Mouse (Mus musculus) lung, embryonic 15.5 days (tissue): Measurements from ENCODE around the gene Slc12a8. TPM values are rescaled to one million over a fixed set of nuclear protein-coding genes. Genes with fewer than 3 reads are reported as not detected.

Source experiments
- ATAC-seq: fragments of 200-750 bp; cut with Nextera tagmentation; 2 replicates; pipeline ENCODE4 v1.8.0; 2017; ENCODE audit warnings: moderate number of reproducible peaks, borderline replicate concordance; ENCODE audit not compliant: low FRiP score, low TSS enrichment; ENCODE audit errors: extremely low read depth
- H3K27ac ChIP-seq: fragments of 300-500 bp; sonication (generic); 2 replicates; pipeline ENCODE4 v1.5.1; 2015; ENCODE audit warnings: moderate library complexity, mild to moderate bottlenecking, inconsistent platforms
- H3K27me3 ChIP-seq: fragments of 300-500 bp; sonication (generic); 2 replicates; pipeline ENCODE4 v1.6.1; 2015; ENCODE audit warnings: inconsistent platforms
- H3K36me3 ChIP-seq: fragments of 300-500 bp; sonication (generic); 2 replicates; pipeline ENCODE4 v1.6.1; 2015; ENCODE audit warnings: inconsistent platforms
- H3K4me1 ChIP-seq: fragments of 300-500 bp; sonication (generic); 2 replicates; pipeline ENCODE4 v1.6.1; 2015; ENCODE audit warnings: inconsistent platforms
- H3K4me2 ChIP-seq: fragments of 300-500 bp; sonication (generic); 2 replicates; pipeline ENCODE4 v1.6.1; 2015; ENCODE audit warnings: inconsistent platforms, mild to moderate bottlenecking, moderate library complexity
- H3K4me3 ChIP-seq: fragments of 300-500 bp; sonication (generic); 2 replicates; pipeline ENCODE4 v1.5.1; 2015; ENCODE audit warnings: mild to moderate bottlenecking, inconsistent platforms
- H3K9ac ChIP-seq: fragments of 300-500 bp; sonication (generic); 2 replicates; pipeline ENCODE4 v1.6.1; 2015; ENCODE audit warnings: inconsistent platforms
- H3K9me3 ChIP-seq: fragments of 300-500 bp; sonication (generic); 2 replicates; pipeline ENCODE4 v1.6.1; 2016; ENCODE audit warnings: inconsistent platforms
- WGBS: fragments of 180-500 bp; shearing (Covaris S2); methylation state at CpG from one replicate; pipeline ENCODE4 v1.1.7; 2015; 5-methylcytosine and 5-hydroxymethylcytosine counted together
- polyA plus RNA-seq: library from polyadenylated mRNA; unstranded; fragments of >200 nt; fragmentation: Nextera tagmentation; extraction: Ambion mirVana; gene quantifications from 2 replicates; pipeline ENCODE4 v1.2.1, GENCODE M21; 2015

Slc12a8 gene
- polyA plus RNA-seq, 1 experiment from 2014 or later = 0.64 TPM

DNA sequence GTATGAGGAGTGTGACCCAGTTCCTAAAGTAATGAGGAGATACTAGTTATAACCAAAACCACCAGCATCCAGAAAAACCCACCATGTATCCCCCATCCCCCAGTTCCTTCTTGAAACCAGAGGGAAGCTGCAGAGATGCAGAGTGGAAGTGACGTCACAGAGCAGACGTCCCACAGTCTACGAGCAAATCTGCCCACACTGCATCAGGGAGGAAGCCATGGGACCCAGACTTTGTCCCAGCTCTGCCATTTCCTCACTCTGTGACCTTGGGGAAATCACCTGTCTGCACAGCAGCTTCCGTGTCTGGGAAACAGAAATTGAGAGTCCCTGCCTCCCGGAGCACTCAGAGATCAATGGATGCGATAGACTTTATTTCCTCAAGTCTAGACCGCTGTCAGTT, 56.6 kb downstream of the Slc12a8 start:
- Histone ChIP-seq H3K4me1 (peaks cover 16% of the 10 kb centered on the region), H3K27me3 (no peaks in the 10 kb centered on the region), H3K36me3 (no peaks in the 10 kb centered on the region), H3K27ac (no peak overlapping the region), H3K9me3 (no peaks in the 10 kb centered on the region), H3K4me2 (no peak overlapping the region), H3K4me3 (no peak overlapping the region), H3K9ac (no peak overlapping the region)
- WGBS = 76% methylated on average over 7 of the region's 7 CpGs
- ATAC-seq = no peak

DNA sequence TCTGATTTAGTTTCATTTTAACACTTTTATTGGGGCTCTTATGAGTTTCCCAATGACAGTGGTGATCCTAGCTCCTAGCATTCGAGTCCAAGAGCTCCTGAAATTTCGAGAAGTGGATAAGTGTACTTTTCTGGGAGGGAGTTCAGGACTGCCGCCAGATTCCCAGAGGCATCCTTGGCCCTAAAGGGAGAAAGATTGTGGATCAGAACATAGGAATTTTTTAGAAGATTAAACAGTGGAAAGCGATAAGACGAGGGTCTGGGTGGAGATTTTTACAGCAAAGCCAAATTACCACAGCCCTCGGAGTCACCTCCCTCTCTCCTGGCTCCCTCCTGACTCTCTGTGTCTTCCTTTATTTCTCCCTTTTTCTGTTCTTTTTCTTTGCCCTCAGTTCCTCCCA, 58.6 kb downstream of the Slc12a8 start:
- ATAC-seq = no peak
- Histone ChIP-seq H3K27ac (peak overlapping the region; percentile 50), H3K36me3 (no peaks in the 10 kb centered on the region), H3K4me2 (no peak overlapping the region), H3K4me3 (no peak overlapping the region), H3K4me1 (peaks cover 24% of the 10 kb centered on the region), H3K9me3 (no peaks in the 10 kb centered on the region), H3K9ac (no peak overlapping the region), H3K27me3 (no peaks in the 10 kb centered on the region)
- WGBS = 44% methylated on average over 6 of the region's 6 CpGs

DNA sequence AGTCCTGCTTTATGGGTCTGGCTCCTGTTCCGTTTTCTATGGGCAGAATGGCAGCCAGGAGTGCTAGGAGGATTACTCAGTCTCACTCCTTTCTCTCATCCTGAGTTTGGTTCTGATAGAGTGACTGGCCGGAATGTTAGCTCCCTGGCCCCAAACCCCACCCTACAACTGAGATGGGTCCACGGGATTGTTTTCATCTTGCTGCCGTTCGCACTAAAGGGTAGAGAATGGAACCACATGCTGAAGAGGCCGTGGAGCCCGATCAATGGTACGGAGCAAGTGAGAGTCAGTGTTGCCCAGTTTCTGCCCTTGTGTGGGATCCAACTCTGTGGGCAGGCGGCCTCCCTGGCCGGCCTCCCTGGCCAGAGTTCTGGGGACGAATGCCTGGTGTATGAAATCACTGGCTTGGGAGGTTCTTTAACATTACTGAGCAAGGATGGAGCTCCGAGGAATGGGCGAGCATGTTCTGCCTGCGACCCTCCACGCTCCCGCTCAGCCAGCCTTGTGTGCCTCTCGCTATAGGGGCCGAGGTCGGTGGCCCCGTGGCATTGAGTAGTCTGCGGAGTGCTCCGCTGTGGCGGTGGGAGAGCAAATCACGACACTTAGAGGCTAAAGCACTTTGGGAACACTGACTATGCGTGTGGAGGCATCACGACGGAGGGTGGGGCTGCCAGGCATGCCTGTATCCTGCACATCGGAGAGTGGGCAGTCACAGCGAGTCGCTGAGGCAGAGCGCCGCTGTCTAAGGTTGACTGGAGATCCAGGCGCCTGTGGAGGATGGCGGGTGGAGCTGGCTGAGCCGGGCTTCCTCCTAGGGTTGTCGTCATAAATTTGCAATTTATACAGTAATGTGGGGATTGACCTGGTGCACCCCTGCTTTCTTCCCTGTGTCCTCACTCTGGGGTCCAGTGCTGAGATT, 59.4 kb downstream of the Slc12a8 start:
- Histone ChIP-seq H3K9me3 (no peaks in the 10 kb centered on the region), H3K36me3 (no peaks in the 10 kb centered on the region), H3K27me3 (no peaks in the 10 kb centered on the region), H3K27ac (peak overlapping the region; percentile 50), H3K4me1 (peaks cover 32% of the 10 kb centered on the region), H3K9ac (no peak overlapping the region), H3K4me2 (no peak overlapping the region), H3K4me3 (no peak overlapping the region)
- ATAC-seq = no peak
- 64% methylated on average over 36 of the region's 36 CpGs for WGBS

GRCm38 (mm10) chr16:33578462-33578861, 61.3 kb downstream of the Slc12a8 start:
- H3K9me3 ChIP-seq = no peaks in the 10 kb centered on the region
- H3K27ac ChIP-seq = no peak overlapping the region
- H3K36me3 ChIP-seq = no peaks in the 10 kb centered on the region
- H3K4me1 ChIP-seq = peaks cover 39% of the 10 kb centered on the region
- no peak overlapping the region for H3K9ac ChIP-seq
- no peak overlapping the region for H3K4me2 ChIP-seq
- H3K27me3 ChIP-seq = no peaks in the 10 kb centered on the region
- 66% methylated on average over 3 of the region's 3 CpGs for WGBS
- ATAC-seq = no peak
- H3K4me3 ChIP-seq = no peak overlapping the region

DNA sequence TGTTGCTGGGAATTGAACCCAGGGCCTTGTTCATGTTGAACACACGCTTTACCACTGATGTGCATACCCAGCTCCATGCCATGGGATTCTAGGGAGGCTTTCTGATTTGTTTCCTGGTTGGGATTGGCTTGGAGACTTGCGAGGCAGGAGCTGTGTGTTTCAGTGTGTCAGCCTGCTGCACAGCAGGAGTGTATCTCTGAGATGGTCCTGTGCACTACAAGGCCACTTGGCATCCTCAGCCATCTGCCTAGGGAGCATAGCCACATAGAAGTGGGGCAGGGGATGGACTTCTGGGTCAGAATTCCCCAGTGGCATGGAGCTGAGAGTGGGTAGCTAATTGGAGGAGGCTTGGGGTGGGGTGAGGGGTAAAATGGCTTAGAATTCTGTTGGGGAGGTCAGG, 63.2 kb downstream of the Slc12a8 start:
- Histone ChIP-seq H3K9me3 (no peaks in the 10 kb centered on the region), H3K36me3 (no peaks in the 10 kb centered on the region), H3K27ac (peak overlapping the region; percentile 94), H3K4me2 (peak overlapping the region; percentile 21; the same call in 1 of the 2 replicates), H3K9ac (no peak overlapping the region), H3K4me1 (peaks cover 58% of the 10 kb centered on the region), H3K4me3 (no peak overlapping the region), H3K27me3 (no peaks in the 10 kb centered on the region)
- no peak for ATAC-seq
- 67% methylated on average over 2 of the region's 2 CpGs for WGBS

- ATAC-seq = peak; percentile 82
- Histone ChIP-seq H3K36me3 (no peaks in the 10 kb centered on the region), H3K9me3 (no peaks in the 10 kb centered on the region), H3K4me1 (peaks cover 61% of the 10 kb centered on the region), H3K4me2 (peak overlapping the region; percentile 21; the same call in 1 of the 2 replicates), H3K27me3 (no peaks in the 10 kb centered on the region), H3K27ac (peak overlapping the region; percentile 94), H3K9ac (no peak overlapping the region), H3K4me3 (no peak overlapping the region)
These were observed 63.7 kb downstream of the Slc12a8 start for GRCm38 (mm10) chr16:33580736-33581241.

DNA sequence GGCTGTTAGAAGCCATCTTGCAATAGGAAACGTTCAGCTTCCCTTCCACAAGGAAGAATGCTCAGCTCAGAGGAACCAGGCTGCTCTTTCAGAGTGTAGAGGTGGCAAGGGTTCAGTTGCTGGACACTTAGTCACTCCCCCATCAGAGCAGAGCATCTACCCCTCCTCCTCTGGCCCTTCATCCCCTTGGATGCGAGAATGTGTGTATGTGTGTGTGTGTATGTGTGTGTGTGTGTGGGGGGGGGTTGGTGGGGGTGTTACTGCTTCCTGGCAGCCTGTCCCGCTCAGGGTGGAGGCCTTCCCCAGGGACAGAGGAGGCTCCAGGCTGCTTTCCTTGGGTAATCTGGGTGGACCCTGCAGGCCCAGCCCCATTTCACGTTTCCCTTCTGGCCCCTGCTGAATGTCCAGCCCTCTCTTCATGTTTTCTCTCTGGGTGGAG, 64.6 kb downstream of the Slc12a8 start:
- Histone ChIP-seq H3K36me3 (no peaks in the 10 kb centered on the region), H3K4me1 (peaks cover 55% of the 10 kb centered on the region), H3K4me2 (no peak overlapping the region), H3K27ac (peak overlapping the region; percentile 94), H3K4me3 (no peak overlapping the region), H3K9me3 (no peaks in the 10 kb centered on the region), H3K27me3 (no peaks in the 10 kb centered on the region), H3K9ac (no peak overlapping the region)
- WGBS = 19% methylated on average over 3 of the region's 4 CpGs
- ATAC-seq = peak; percentile 27

DNA sequence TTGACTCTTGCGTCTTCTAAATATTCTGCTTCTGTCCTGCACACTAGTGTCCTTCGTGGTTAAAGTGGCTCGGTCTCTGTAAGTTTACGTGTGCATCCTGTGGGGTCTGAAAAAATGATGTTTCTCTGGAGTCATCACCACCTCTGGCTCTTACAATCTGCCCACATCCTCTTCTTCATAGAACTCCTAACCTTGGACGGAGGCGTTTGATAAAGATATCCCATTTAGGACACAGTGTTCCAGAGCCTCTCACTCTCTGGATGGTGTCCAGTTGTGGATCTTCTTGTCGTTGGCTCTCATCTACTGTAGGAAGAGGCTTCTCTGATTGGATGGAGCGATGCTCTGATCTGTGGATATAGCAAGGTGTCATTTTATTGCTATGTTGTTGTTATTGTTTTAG, 65.4 kb downstream of the Slc12a8 start:
- ATAC-seq = no peak
- H3K4me1 ChIP-seq = peaks cover 57% of the 10 kb centered on the region
- H3K36me3 ChIP-seq = no peaks in the 10 kb centered on the region
- H3K9ac ChIP-seq = no peak overlapping the region
- no peaks in the 10 kb centered on the region for H3K27me3 ChIP-seq
- H3K4me3 ChIP-seq = no peak overlapping the region
- H3K9me3 ChIP-seq = no peaks in the 10 kb centered on the region
- H3K4me2 ChIP-seq = no peak overlapping the region
- WGBS = 78% methylated on average over 8 of the region's 8 CpGs
- peak overlapping the region; percentile 94 for H3K27ac ChIP-seq

GRCm38 (mm10) chr16:33583333-33583732, 66.2 kb downstream of the Slc12a8 start:
- peak overlapping the region; percentile 53 for H3K4me2 ChIP-seq
- H3K27me3 ChIP-seq = no peaks in the 10 kb centered on the region
- H3K36me3 ChIP-seq = no peaks in the 10 kb centered on the region
- 51% methylated on average over 3 of the region's 3 CpGs for WGBS
- no peaks in the 10 kb centered on the region for H3K9me3 ChIP-seq
- no peak overlapping the region for H3K9ac ChIP-seq
- H3K4me1 ChIP-seq = peaks cover 57% of the 10 kb centered on the region
- H3K4me3 ChIP-seq = no peak overlapping the region
- H3K27ac ChIP-seq = peak overlapping the region; percentile 96
- no peak for ATAC-seq

DNA sequence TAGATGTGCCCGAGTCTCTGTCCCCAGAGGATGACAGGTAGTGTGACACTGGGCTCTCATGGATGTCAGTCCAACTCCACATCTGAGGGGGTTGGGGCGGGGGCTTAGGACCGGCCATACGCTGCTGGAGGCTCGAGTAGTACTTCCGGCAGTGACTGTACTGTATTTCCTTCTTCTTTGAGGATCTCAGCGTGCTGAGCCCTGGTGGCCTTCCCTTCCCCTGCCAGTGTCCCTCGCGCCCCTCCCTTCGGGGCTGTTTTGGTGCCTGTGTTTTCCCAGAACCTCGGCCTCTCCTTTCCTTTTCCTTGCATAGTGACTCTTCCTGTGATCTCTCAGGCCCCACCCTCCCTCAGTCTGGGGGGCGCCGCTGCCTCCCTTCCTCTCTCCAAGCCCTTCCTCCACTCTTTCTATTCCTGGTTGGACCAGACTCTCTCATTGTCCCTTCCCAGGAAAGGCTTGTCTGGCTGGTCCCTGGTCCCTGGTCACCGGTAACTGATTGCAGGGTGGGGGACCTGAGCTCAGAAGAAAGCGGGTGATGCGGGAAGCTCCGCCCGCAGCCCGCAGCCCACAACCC, 66.8 kb downstream of the Slc12a8 start:
- H3K9ac ChIP-seq = no peak overlapping the region

GRCm38 (mm10) chr16:33584455-33585082, 67.4 kb downstream of the Slc12a8 start:
- ATAC-seq = peak; percentile 37
- peak overlapping the region; percentile 9 for H3K4me3 ChIP-seq
- no peaks in the 10 kb centered on the region for H3K27me3 ChIP-seq
- no peak overlapping the region for H3K9ac ChIP-seq
- peak overlapping the region; percentile 53 for H3K4me2 ChIP-seq
- H3K9me3 ChIP-seq = no peaks in the 10 kb centered on the region
- peaks cover 57% of the 10 kb centered on the region for H3K4me1 ChIP-seq
- WGBS = 15% methylated on average over 13 of the region's 13 CpGs
- H3K36me3 ChIP-seq = no peaks in the 10 kb centered on the region
- H3K27ac ChIP-seq = peak overlapping the region; percentile 96

More for the DNA sequence above, 66.8 kb downstream of the Slc12a8 start:
- Histone ChIP-seq H3K4me1 (peaks cover 57% of the 10 kb centered on the region), H3K27ac (peak overlapping the region; percentile 96), H3K4me2 (peak overlapping the region; percentile 53), H3K27me3 (no peaks in the 10 kb centered on the region), H3K4me3 (peak overlapping the region; percentile 9), H3K9me3 (no peaks in the 10 kb centered on the region), H3K36me3 (no peaks in the 10 kb centered on the region)
- 12% methylated on average over 19 of the region's 19 CpGs for WGBS
- peak; percentile 4; the same call in 1 of the 2 replicates for ATAC-seq

GRCm38 (mm10) chr16:33585083-33585460, 67.9 kb downstream of the Slc12a8 start:
- H3K4me3 ChIP-seq = no peak overlapping the region
- no peak overlapping the region for H3K4me2 ChIP-seq
- no peak overlapping the region for H3K9ac ChIP-seq
- ATAC-seq = no peak
- H3K27ac ChIP-seq = peak overlapping the region; percentile 96
- no peaks in the 10 kb centered on the region for H3K9me3 ChIP-seq
- H3K4me1 ChIP-seq = peaks cover 54% of the 10 kb centered on the region
- no peaks in the 10 kb centered on the region for H3K36me3 ChIP-seq
- H3K27me3 ChIP-seq = no peaks in the 10 kb centered on the region
- 21% methylated on average over 4 of the region's 4 CpGs for WGBS
